Mouse (Mus musculus) spleen, postnatal 0 days (tissue): ENCODE results near the gene Cfap52. TPM values are rescaled to one million over a fixed set of nuclear protein-coding genes. Genes with fewer than 3 reads are reported as not detected.

Source experiments
- polyA plus RNA-seq: library from polyadenylated mRNA; unstranded; fragments of >200 nt; fragmentation: Nextera tagmentation; extraction: Ambion mirVana; gene quantifications from 2 replicates; pipeline ENCODE4 v1.2.1, GENCODE M21; 2015

Gene Cfap52
- 0.13 and 0.44 TPM in 2 replicates for polyA plus RNA-seq

DNA sequence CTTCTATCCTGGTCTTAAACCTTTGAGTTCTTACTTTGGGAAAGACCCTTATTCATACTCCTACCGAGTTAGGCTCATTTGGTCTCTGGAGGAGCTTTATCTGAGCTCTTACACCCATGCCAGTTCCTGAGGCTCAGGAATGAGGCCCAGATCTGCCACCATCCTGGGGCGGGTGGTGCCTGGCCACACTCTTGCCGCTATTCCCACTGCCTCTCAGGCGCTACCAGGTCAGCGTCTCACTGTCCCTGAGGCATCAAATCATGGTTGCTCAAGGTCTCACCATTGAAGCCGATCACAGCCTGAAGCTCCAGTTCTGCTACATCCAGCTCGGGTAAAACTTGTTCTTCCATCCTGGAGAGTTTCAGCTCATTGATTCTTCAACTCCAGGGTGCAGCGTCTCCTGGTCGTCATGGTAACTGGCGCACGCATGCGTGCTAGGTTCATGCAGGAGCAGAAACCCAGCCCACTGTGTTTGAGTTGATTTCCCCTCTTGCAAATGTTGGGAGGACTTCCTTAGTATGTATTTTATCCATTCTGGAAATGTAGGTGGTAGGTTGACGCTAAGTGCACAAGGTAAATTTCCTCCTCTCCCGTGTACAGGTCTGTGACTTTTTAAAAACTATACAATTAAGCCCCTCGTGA lies at the start of gene Cfap52:
Gene Cfap52, minus strand, starts transcription at position 410 of the 642 bp plus-strand sequence.

DNA sequence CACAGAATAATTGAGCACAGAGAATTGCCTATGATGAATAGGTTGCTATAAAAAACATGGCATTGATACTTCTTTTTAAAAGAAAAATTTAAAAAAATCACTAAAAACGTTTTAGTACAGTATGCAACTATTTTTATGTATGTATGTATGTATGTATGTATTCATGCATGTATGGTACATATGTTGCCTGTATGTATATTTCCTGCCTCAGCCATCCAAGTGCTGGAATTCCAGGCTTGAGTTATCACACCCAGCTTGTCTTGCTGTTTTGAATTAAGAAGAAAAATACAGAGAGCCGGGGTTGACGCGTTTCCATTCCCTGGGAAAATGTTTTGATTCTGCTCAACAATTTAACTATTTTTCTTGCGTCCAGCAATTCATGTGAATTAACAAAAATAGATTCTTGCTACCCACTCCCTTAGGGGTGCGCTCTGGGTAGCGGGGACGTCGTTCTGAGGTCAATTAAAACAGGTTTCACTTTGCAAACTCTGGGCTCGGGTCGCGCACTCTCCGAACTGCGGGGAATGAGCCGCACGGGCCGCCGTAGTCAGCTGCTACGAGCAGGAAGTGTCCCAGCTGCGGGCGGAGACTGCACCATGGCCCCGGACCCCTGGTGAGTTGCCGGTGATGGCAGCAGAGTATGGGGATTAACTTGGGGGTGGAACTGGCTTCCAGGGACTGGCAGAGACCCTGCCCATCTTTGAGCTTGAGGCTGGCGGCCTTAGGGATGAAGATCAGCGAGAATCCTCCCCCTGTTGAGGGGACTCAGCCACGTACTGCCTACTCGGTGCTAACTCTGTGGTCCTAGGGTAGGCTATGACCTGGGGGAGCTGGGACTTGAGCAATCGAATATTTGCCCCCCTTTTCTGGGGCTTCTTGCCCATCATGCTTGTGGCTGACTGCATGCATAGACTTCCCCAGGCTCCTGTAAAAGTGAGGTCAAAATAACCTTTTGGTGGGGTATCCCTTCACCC lies 741 bp upstream of the Cfap52 start, which contains the start of gene Stx8:
Gene Stx8, plus strand, starts transcription at position 289 of the 974 bp plus-strand sequence.

DNA sequence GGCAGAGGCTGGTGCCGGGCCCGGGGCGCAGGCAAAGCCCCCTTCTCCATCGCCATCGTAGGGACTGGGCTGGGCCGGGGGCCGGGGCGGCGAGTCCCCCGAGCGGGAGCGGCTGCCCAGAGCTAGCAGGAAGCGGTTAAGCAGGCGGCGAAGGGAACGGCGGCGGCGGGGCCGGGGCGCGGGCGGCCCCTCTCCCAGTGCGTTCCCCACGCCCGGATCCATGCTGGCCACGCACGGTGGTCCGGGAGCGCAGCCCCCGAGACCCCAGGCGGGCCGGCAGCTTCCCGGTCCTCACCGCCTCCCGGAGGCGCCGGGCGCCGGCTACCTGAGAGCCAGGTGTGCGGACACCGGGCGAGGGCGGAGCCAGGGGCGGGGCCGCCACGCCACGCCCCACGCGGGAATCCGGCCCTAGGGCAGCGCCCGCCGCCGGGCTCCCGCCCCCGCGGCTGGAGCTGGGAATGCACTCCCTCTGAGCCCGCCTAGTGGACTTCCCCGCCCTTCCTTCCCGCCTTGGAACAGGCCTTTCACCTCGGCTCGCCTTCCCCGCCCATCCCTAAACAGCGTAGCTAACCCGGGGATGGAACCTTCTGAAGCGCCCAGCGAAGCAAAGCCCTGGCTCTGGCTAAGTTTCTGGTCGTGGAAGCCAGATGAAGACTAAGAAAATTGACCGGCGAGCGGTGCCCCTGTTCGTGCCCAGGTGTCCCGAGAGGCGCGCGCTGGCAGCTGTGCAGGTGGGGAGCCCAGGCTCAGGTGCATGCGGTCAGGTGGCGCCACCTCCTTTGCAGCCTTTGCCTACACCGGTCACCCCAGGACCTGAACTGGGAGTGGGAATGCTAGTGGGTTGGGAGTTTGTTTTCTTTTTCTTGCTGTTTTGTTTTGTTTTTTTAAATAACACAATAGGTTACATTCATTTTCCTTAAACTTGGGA lies 43.4 kb downstream of the Cfap52 start, which contains the start of gene Usp43:
Gene Usp43, minus strand, starts transcription at position 327 of the 928 bp plus-strand sequence.

Other genes with a start within 250 kb of the Cfap52 start
- 0.02 and 0.04 TPM in 2 replicates for gene Glp2r, start 194.5 kb downstream of the Cfap52 start, polyA plus RNA-seq
- gene Gsg1l2, start 191.0 kb downstream of the Cfap52 start, polyA plus RNA-seq, result not detected in 2 replicates
- not detected in 2 replicates for gene Dhrs7c, start 167.5 kb downstream of the Cfap52 start, polyA plus RNA-seq
- gene Usp43, start 43.5 kb downstream of the Cfap52 start, polyA plus RNA-seq, result 0.26 and 0.51 TPM in 2 replicates
- gene Stx8, start 542 bp upstream of the Cfap52 start, polyA plus RNA-seq, result 31.5 and 33.1 TPM in 2 replicates